Mouse (Mus musculus) erythroblast, embryonic 14.5 days (primary cell): ENCODE measurements around the gene Timm8a2.

ENCODE experiments used
- GATA1 ChIP-seq: IDR thresholded peaks from 2 replicates; pipeline ENCODE4 v1.6.1; 2012; ENCODE audit warnings: low read length, inconsistent platforms, mixed read lengths
- TAL1 ChIP-seq: IDR thresholded peaks from 3 replicates; pipeline ENCODE4 v1.6.1; 2012; ENCODE audit warnings: low read length, inconsistent platforms, mixed read lengths

GRCm38 (mm10) chr14:122064519-122064918 lies 30.0 kb downstream of the Timm8a2 start:
- TF ChIP-seq GATA1 (no peak), TAL1 (no peak)
